Mouse (Mus musculus): ENCODE results near the gene Bmp6.

Bmp6 gene

GRCm38 (mm10) chr13:38344713-38345430 lies at the start of gene Bmp6:
Gene Bmp6, plus strand, starts transcription at chr13:38345107.
- ChIA-PET CTCF (interaction anchor here in 1 of 4 experiments (0.5 to 0.6 kb wide), 2 partner anchors 48 to 382 kb away, joined by 4 to 13 read pairs; no protein-coding TSS in a partner anchor), POLR2A (interaction anchor here in 1 of 4 experiments (0.5 kb wide), 1 partner anchor 316 kb away, joined by 3 read pairs; no protein-coding TSS in a partner anchor)

- CTCF ChIA-PET, result no interaction called here
- POLR2A ChIA-PET, result interaction anchor here in 1 of 4 experiments (1.1 to 1.3 kb wide), 2 partner anchors 11 to 28 kb away, joined by 3 to 4 read pairs; no protein-coding TSS in a partner anchor
Observed at GRCm38 (mm10) chr13:38296166-38296565, 48.7 kb upstream of the Bmp6 start.

- CTCF ChIA-PET, result interaction anchor here in 1 of 4 experiments (0.5 to 0.7 kb wide), 2 partner anchors 48 to 253 kb away, joined by 3 to 4 read pairs; partner anchors contain the start of gene Bmp6
- POLR2A ChIA-PET, result interaction anchor here in 2 of 4 experiments (0.6 to 1.3 kb wide), 3 partner anchors 10 to 141 kb away, joined by 3 to 4 read pairs (median 4); no protein-coding TSS in a partner anchor
Observed at GRCm38 (mm10) chr13:38296601-38297000, 48.3 kb upstream of the Bmp6 start.

DNA sequence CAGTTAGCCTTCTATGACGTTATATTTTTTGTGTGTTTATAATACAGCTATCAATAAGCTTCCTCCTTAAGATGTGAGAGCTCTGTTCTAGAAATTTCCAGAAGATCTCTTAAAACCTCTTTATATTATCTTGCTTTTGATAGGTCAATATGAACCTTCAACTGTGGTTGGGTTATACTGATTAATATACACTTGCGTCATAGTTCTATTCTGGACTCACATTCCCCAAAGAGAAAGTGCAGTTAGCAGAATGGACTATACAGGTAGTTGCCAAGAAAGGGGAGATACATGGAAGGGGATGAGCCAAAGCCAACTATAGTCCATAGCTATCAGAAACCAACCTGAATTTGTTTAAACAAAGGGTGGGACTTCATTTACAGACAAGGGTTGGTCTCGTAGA lies 33.8 kb upstream of the Bmp6 start:
- CTCF ChIA-PET, result interaction anchor here in 1 of 4 experiments (0.7 kb wide), 1 partner anchor 70 kb away, joined by 3 read pairs; no protein-coding TSS in a partner anchor
- POLR2A ChIA-PET, result no interaction called here

DNA sequence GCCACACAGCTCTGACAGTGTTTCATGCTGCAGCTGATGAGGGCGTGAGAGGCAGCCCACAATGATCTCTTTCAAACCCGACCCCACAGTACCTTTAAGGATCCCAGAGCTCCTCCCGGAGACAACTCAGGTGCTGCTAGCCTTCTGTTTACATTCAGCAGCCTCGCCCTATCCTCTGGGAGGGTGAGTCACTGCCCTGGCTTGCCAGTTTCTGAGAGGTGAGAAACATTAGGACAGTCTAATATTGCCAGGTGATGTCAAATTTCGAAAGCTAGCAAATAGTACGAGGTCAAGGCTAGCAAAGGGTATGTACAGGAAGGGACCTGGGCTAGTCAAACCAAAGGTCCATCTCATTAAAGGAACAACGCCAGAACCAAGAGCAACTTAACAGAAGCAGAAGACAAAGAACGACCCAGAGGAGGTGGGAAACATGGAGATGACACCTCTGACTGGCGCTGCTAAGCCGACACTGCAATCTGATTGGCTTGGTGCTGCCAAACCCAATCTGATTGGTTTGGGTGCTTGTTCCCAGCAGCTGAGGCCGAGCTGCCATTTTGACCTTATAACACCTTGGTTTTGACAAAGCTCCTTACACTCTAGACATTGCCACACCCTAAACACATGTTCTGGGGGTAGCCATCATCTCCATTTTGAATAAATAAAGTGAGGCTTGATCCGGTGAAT lies 32.4 kb upstream of the Bmp6 start:
- CTCF ChIA-PET, result no interaction called here
- POLR2A ChIA-PET, result interaction anchor here in 2 of 4 experiments (1.3 kb wide), 2 partner anchors 34 to 215 kb away, joined by 3 read pairs; no protein-coding TSS in a partner anchor

DNA sequence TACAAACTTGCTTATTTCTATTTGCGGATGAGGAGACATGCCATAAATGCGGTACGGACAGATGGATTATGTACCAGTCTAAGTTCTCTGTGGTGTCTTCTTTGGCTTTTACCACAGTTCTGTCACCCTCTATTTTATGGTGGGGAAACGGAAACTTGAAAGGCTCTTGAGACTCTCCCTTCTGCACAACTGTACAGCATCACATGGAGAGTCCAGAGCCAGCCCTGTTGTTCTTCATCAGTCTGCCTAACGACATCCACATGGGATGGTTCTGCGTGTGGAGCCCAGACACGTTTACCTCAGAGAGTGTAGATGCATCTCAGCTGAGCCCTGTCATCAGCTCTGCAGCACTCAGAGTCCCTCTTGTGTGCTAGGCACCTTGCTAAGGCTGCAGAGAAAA lies 30.3 kb upstream of the Bmp6 start:
- POLR2A ChIA-PET, result no interaction called here
- CTCF ChIA-PET, result no interaction called here

DNA sequence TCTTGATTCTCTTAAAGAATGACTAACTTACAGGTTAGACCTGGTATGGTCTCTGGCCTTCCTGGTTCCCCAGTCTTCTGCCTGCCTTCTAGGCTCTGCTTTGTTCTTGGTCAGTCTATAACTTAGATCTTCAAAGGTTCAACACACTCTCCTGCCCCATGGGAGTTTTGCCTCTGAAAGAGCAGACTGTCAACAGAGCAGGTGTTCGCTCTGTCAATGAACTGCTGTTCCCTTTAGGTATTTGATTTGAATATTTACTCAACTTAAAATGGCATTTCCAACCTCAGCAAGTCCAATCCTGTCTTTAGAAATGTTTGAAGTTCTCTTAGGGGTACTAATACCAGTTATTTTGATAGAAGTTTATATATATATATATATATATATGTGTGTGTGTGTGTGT lies 26.5 kb upstream of the Bmp6 start:
- ChIA-PET CTCF (no interaction called here), POLR2A (no interaction called here)

DNA sequence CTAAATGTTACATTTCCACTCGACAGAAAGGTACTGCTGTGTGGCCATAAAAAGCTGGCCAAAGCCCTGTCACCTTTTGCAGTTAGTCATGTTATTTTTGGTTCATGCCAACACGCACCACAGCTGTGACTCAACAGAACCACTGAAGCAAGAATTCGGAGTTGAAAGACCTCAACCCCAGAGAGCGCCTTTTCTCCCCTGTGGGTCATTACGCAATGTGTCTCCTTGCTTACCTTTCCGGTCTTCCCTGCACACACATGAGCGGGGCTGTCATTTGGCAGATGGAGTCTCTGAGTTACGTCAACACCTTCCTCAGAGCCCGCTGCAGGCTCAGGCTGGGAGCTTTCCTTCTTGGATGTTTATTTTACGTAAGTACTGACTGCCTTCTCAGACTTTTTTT lies 24.6 kb upstream of the Bmp6 start:
- POLR2A ChIA-PET, result interaction anchor here in 2 of 4 experiments (0.7 kb wide), 2 partner anchors 165 to 594 kb away, joined by 3 to 4 read pairs; no protein-coding TSS in a partner anchor
- CTCF ChIA-PET, result no interaction called here

- CTCF ChIA-PET, result no interaction called here
- POLR2A ChIA-PET, result interaction anchor here in 2 of 4 experiments (0.5 to 1.1 kb wide), 3 partner anchors 28 to 227 kb away, joined by 3 to 5 read pairs (median 4); no protein-coding TSS in a partner anchor
Observed at GRCm38 (mm10) chr13:38324452-38324851, 20.5 kb upstream of the Bmp6 start.

DNA sequence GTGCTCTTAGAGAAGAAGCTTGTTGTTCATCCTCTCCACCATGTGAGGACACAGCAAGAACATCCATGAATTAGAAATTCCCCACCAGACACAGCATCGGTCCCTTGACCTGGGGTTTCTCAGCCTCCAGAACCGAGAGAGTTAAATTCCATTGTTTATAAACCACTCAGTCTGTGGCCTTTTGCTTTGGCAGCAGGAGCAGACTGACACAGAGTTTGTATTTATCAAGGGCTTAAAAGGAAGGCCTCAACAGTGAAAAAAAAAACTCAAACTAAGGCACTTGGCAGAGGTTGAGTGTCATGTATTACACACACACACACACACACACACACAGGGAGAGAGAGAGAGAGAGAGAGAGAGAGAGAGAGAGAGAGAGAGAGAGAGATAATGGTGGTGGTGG lies 17.5 kb upstream of the Bmp6 start:
- CTCF ChIA-PET, result no interaction called here
- POLR2A ChIA-PET, result no interaction called here

GRCm38 (mm10) chr13:38333496-38333895 lies 11.4 kb upstream of the Bmp6 start:
- POLR2A ChIA-PET, result no interaction called here
- CTCF ChIA-PET, result no interaction called here

- ChIA-PET CTCF (no interaction called here), POLR2A (no interaction called here)
Observed at GRCm38 (mm10) chr13:38342598-38342997, 2.3 kb upstream of the Bmp6 start.

- ChIA-PET POLR2A (no interaction called here), CTCF (interaction anchor here in 1 of 4 experiments (0.7 kb wide), 1 partner anchor 1920 kb away, joined by 4 read pairs; no protein-coding TSS in a partner anchor)
Observed at GRCm38 (mm10) chr13:38343202-38343601, 1.7 kb upstream of the Bmp6 start.

GRCm38 (mm10) chr13:38345431-38345820 lies 519 bp downstream of the Bmp6 start:
- ChIA-PET CTCF (no interaction called here), POLR2A (no interaction called here)

DNA sequence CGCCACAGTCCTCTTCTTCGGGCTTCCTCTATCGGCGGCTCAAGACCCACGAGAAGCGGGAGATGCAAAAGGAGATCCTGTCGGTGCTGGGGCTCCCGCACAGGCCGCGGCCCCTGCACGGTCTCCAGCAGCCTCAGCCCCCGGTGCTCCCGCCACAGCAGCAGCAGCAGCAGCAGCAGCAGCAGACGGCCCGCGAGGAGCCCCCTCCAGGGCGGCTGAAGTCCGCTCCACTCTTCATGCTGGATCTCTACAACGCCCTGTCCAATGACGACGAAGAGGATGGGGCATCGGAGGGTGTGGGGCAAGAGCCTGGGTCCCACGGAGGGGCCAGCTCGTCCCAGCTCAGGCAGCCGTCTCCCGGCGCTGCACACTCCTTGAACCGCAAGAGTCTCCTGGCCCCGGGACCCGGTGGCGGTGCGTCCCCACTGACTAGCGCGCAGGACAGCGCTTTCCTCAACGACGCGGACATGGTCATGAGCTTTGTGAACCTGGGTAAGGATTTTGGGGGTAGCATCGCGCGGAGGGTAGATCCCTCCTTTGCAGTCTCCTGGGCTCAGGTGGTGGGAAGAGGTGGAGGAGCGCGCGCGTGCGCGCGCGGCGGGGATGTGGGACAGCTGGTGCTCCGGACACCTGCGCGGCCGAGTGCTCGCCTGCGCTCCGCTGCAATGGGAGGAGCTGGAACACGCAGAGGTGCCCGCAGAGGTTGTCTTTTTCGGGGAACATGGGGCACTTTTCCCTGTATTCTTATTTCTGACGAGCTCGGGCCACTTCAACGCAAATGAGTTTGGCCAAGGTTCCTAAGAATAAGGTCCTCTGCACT lies 1.4 kb downstream of the Bmp6 start:
- CTCF ChIA-PET, result interaction anchor here in 1 of 4 experiments (0.5 to 0.9 kb wide), 2 partner anchors 91 to 243 kb away, joined by 3 read pairs; no protein-coding TSS in a partner anchor
- POLR2A ChIA-PET, result interaction anchor here in 1 of 4 experiments (0.7 to 1.4 kb wide), 4 partner anchors 12 to 298 kb away, joined by 3 read pairs; no protein-coding TSS in a partner anchor

- POLR2A ChIA-PET, result interaction anchor here in 1 of 4 experiments (1.0 to 1.4 kb wide), 3 partner anchors 11 to 53 kb away, joined by 3 read pairs; no protein-coding TSS in a partner anchor
- CTCF ChIA-PET, result interaction anchor here in 1 of 4 experiments (0.9 kb wide), 1 partner anchor 90 kb away, joined by 3 read pairs; no protein-coding TSS in a partner anchor
Observed at GRCm38 (mm10) chr13:38347021-38347774, 2.3 kb downstream of the Bmp6 start.

DNA sequence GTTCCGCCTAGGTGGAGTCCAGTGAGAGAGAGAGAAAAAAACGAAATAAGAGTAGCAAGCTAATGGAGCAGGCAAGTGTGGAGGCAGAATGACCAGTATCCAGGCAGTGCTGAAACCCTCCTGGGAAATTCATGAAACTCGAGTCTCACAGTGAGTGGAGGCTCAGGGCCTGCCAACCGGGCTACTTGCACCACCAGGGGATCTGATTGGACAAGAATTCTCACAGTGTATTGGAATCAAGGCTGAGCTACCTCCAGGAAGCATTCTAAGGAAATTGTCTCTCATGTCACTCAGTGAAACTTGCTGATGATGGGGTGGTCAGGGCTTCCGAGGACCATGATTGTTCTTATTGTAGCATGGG lies 2.8 kb downstream of the Bmp6 start:
- CTCF ChIA-PET, result no interaction called here
- POLR2A ChIA-PET, result interaction anchor here in 1 of 4 experiments (1.0 to 1.4 kb wide), 2 partner anchors 11 to 16 kb away, joined by 3 read pairs; no protein-coding TSS in a partner anchor

GRCm38 (mm10) chr13:38349046-38349445 lies 4.1 kb downstream of the Bmp6 start:
- ChIA-PET CTCF (interaction anchor here in 1 of 4 experiments (0.6 kb wide), 1 partner anchor 78 kb away, joined by 13 read pairs; no protein-coding TSS in a partner anchor), POLR2A (interaction anchor here in 1 of 4 experiments (0.6 kb wide), 1 partner anchor 326 kb away, joined by 3 read pairs; no protein-coding TSS in a partner anchor)
